Mouse (Mus musculus) forebrain, embryonic 16.5 days (tissue): ENCODE data around the gene 5830411N06Rik. TPM values are rescaled to one million over a fixed set of nuclear protein-coding genes. Genes with fewer than 3 reads are reported as not detected.

Experiments used
- ATAC-seq: fragments of 200-750 bp; cut with Nextera tagmentation; 2 replicates; pipeline ENCODE4 v1.8.0; 2017; ENCODE audit warnings: mild to moderate bottlenecking, moderate library complexity
- H3K27ac ChIP-seq: fragments of 300-500 bp; sonication (generic); 2 replicates; pipeline ENCODE4 v1.5.1; 2014; ENCODE audit warnings: low read length, control low read depth
- H3K27me3 ChIP-seq: fragments of 300-500 bp; sonication (generic); replicated peaks from 2 replicates; pipeline ENCODE4 v1.6.1; 2014; ENCODE audit warnings: low read length; ENCODE audit not compliant: control insufficient read depth, insufficient read depth
- H3K36me3 ChIP-seq: fragments of 300-500 bp; sonication (generic); 2 replicates; pipeline ENCODE4 v1.6.1; 2014; ENCODE audit not compliant: control insufficient read depth, insufficient read depth
- H3K4me1 ChIP-seq: fragments of 300-500 bp; sonication (generic); replicated peaks from 2 replicates; pipeline ENCODE4 v1.6.1; 2014; ENCODE audit warnings: low read length; ENCODE audit not compliant: control insufficient read depth, insufficient read depth
- H3K4me2 ChIP-seq: fragments of 300-500 bp; sonication (generic); 2 replicates; pipeline ENCODE4 v1.6.1; 2014; ENCODE audit warnings: mild to moderate bottlenecking, low read length, control low read depth
- H3K4me3 ChIP-seq: fragments of 300-500 bp; sonication (generic); replicated peaks from 2 replicates; pipeline ENCODE4 v1.5.1; 2014; ENCODE audit warnings: mild to moderate bottlenecking, low read length, control low read depth
- H3K9ac ChIP-seq: fragments of 300-500 bp; sonication (generic); replicated peaks from 2 replicates; pipeline ENCODE4 v1.6.1; 2014; ENCODE audit warnings: low read depth, low read length, control low read depth
- H3K9me3 ChIP-seq: fragments of 300-500 bp; sonication (generic); 2 replicates; pipeline ENCODE4 v1.6.1; 2016; ENCODE audit warnings: low read length; ENCODE audit not compliant: control insufficient read depth
- WGBS: fragments of 180-500 bp; shearing (Covaris S2); extraction: QIAGEN DNeasy Blood & Tissue Kit; methylation state at CpG from one replicate; pipeline ENCODE4 v1.1.7; 2014; 5-methylcytosine and 5-hydroxymethylcytosine counted together
- polyA plus RNA-seq: library from polyadenylated mRNA; unstranded; fragments of >200 nt; fragmentation: Nextera tagmentation; extraction: Ambion mirVana; gene quantifications from 2 replicates; pipeline ENCODE4 v1.2.1, GENCODE M21; 2015

Gene 5830411N06Rik
- polyA plus RNA-seq, 1 experiment from 2014 or later: not detected

DNA sequence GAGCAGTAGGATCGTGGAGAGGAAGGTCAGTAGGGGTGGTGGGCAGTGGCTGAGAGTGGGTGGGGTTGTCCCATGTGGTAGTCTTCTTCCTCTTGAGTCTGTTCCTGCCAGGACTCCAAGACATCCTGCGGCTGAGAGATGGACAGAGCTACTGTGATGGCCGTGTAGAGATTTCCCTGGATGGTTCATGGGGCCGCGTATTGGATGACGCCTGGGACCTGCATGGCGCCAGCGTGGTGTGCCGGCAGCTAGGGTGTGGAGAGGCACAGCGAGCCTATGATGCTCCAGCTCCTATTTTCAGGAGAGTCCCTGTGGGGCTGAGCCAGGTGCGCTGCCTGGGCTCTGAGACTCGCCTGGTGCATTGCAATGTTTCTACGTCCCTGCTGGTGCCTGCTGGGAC, 22.9 kb upstream of the 5830411N06Rik start:
- no peak for ATAC-seq
- H3K9me3 ChIP-seq: no peaks in the 10 kb centered on the region
- no peak overlapping the region for H3K9ac ChIP-seq
- 88% methylated on average over 13 of the region's 13 CpGs for WGBS
- H3K4me3 ChIP-seq: no peak overlapping the region
- H3K4me1 ChIP-seq: no peaks in the 10 kb centered on the region
- no peak overlapping the region for H3K27ac ChIP-seq
- H3K36me3 ChIP-seq: no peaks in the 10 kb centered on the region
- H3K4me2 ChIP-seq: no peak overlapping the region
- no peaks in the 10 kb centered on the region for H3K27me3 ChIP-seq

DNA sequence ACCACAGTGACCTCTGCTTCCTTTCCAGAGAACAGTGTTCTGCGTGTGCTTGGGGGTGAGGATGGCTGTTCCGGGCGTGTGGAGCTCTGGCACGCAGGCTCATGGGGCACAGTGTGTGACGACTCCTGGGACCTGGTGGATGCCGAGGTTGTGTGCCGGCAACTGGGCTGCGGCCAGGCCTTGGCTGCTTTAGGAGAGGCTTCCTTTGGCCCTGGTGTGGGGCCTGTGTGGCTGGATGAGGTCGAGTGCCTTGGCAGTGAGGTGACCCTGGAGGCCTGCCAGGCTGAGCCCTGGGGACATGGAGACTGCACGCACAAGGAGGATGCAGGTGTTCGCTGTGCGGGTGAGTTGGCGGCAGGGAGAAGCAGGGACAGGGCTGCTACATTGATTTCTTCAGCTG, 18.6 kb upstream of the 5830411N06Rik start:
- no peak overlapping the region for H3K4me3 ChIP-seq

DNA sequence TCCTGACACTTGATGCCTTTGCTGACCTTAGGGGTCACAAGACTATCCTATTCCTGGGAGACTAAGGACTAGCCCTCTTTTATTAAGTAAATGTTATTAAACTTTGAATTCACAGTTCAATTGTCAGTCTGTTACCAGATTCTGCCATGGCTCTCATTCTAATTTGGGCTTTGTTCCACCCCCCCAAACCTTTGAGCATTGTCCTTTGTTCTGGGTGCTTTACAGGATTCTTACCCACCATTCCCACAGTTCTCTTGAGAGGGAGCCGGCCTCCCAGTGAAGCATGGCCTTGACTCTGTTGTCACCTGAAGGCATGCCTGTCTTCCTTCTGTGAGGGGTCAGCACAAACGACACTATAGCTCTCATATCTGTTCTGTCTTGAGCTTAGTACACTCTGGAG, 16.1 kb upstream of the 5830411N06Rik start:
- ATAC-seq: no peak
- Histone ChIP-seq H3K4me1 (no peaks in the 10 kb centered on the region), H3K4me3 (no peak overlapping the region), H3K9me3 (no peaks in the 10 kb centered on the region), H3K36me3 (no peaks in the 10 kb centered on the region), H3K4me2 (no peak overlapping the region), H3K9ac (no peak overlapping the region), H3K27ac (no peak overlapping the region), H3K27me3 (no peaks in the 10 kb centered on the region)
- 67% methylated on average over 2 of the region's 2 CpGs for WGBS

More for the DNA sequence above, 18.6 kb upstream of the 5830411N06Rik start:
- Histone ChIP-seq H3K27me3 (no peaks in the 10 kb centered on the region), H3K4me2 (no peak overlapping the region), H3K9ac (no peak overlapping the region), H3K36me3 (no peaks in the 10 kb centered on the region), H3K9me3 (no peaks in the 10 kb centered on the region), H3K4me1 (no peaks in the 10 kb centered on the region), H3K27ac (no peak overlapping the region)
- 77% methylated on average over 13 of the region's 13 CpGs for WGBS
- no peak for ATAC-seq

DNA sequence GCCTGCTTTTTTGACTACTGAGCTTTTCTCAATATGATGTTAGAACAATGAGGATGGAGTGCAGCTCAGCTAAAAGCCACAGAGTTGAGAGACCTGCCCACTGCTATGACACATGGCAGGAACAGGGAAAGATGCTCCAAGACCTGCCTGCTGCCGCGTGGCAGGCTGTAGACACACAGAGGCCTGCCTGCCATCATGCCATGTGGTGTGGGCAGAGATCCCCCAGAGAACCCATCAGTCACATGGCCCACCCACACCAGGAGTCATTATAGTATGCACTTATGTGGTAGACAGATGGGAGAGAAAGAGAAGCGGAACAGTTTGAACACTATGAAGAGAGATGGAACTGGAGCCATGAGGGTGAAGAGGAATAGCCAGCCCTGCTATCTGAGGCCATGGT, 13.4 kb upstream of the 5830411N06Rik start:
- H3K27ac ChIP-seq: no peak overlapping the region
- no peaks in the 10 kb centered on the region for H3K4me1 ChIP-seq
- no peaks in the 10 kb centered on the region for H3K9me3 ChIP-seq
- no peak overlapping the region for H3K4me3 ChIP-seq
- 97% methylated on average over 3 of the region's 3 CpGs for whole genome bisulfite sequencing
- H3K4me2 ChIP-seq: no peak overlapping the region
- H3K36me3 ChIP-seq: no peaks in the 10 kb centered on the region
- no peaks in the 10 kb centered on the region for H3K27me3 ChIP-seq
- no peak overlapping the region for H3K9ac ChIP-seq
- no peak for ATAC-seq

DNA sequence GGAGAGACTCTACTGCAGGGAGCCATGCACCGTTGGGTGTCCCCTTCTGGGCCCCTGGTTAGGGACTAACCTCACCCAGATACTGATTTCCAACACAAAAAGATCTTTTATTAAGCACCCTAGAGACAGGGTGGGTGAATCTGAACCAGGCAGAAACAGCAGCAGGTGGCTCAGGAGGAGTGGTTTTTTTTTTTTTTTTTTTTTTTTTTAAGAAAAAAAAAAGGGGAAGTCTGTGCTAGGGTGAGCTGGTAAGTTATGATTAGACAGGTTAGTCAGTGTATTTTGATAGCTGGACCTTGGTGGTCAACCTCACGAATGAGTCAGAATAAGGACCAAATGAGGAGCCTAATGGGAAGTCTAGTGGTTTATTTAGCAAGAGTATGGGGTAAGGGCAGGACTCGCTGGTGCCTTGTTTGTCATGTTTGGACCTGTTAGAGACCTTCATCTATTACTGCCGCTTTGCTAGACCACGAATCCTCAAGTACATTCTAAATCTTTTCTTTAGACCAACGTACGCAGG, 6.8 kb downstream of the 5830411N06Rik start:
- ATAC-seq: no peak

DNA sequence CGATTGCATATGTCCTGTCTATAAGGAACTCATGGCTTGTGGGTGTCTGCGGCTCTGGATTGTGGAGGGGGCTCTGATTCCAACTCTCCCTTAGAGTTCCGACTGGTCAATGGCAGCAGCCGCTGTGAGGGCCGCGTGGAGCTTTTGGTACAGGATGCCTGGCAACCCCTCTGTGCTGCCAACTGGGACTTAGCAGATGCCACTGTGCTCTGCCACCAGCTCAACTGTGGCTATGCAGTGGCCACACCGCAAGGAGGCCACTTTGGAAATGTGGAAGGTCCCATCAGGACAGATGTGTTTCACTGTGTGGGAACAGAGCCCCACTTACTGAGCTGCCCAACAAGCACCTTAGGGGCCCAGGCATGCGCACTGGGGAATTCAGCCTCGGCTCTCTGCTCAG, 48.7 kb downstream of the 5830411N06Rik start:
- Histone ChIP-seq H3K27me3 (no peaks in the 10 kb centered on the region), H3K4me1 (no peaks in the 10 kb centered on the region), H3K36me3 (no peaks in the 10 kb centered on the region), H3K9me3 (no peaks in the 10 kb centered on the region), H3K27ac (no peak overlapping the region), H3K4me3 (no peak overlapping the region), H3K9ac (no peak overlapping the region), H3K4me2 (no peak overlapping the region)
- no peak for ATAC-seq
- WGBS: 92% methylated on average over 9 of the region's 9 CpGs

More for the DNA sequence above, 6.8 kb downstream of the 5830411N06Rik start:
- no peaks in the 10 kb centered on the region for H3K27me3 ChIP-seq
- H3K27ac ChIP-seq: no peak overlapping the region
- H3K36me3 ChIP-seq: no peaks in the 10 kb centered on the region
- H3K4me3 ChIP-seq: no peak overlapping the region
- no peaks in the 10 kb centered on the region for H3K9me3 ChIP-seq
- no peaks in the 10 kb centered on the region for H3K4me1 ChIP-seq
- no peak overlapping the region for H3K9ac ChIP-seq
- no peak overlapping the region for H3K4me2 ChIP-seq
- WGBS: 90% methylated on average over 7 of the region's 7 CpGs

DNA sequence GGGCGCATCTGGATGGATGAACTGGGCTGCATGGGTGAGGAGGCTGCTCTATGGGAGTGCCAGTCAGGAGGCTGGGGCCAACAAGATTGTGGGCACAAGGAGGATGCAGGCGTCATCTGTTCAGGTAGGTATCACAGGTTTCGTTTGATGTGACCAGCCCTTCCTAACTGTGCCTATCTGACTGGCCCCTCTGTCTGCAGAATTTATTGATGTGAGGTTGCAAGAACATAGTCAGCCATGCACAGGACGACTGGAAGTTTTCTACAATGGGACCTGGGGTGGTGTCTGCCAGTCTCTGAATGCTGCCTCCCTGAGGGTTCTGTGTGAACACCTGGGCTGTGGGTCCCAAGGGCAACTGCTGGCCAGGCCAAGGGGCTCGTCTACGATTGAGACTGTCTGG, 49.8 kb downstream of the 5830411N06Rik start:
- ATAC-seq: no peak
- WGBS: 80% methylated on average over 6 of the region's 6 CpGs
- Histone ChIP-seq H3K9ac (no peak overlapping the region), H3K4me2 (no peak overlapping the region), H3K4me1 (no peaks in the 10 kb centered on the region), H3K9me3 (no peaks in the 10 kb centered on the region), H3K36me3 (no peaks in the 10 kb centered on the region), H3K27me3 (no peaks in the 10 kb centered on the region), H3K27ac (no peak overlapping the region), H3K4me3 (no peak overlapping the region)

DNA sequence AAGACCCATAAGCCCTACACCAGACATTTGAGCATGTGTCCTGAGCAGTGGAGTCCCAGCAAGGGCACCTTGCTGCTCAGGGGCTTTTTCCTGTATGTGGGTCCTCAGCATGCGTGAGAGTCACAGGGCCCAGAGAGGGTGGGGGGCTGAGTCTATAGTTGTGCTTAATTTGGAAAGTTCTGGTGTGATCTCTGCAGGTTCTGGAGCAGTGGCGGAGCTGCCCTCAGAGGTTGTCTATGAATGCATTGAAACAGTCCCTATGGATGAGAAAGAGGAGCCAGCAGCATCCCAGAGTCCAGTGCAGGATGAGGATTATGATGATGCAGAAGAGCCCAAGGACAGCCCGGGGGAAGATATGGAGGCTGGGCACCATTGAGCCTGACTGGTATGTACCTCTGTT, 52.3 kb downstream of the 5830411N06Rik start:
- Histone ChIP-seq H3K9me3 (no peaks in the 10 kb centered on the region), H3K36me3 (no peaks in the 10 kb centered on the region), H3K4me2 (no peak overlapping the region), H3K9ac (no peak overlapping the region), H3K4me3 (no peak overlapping the region), H3K4me1 (no peaks in the 10 kb centered on the region), H3K27ac (no peak overlapping the region), H3K27me3 (no peaks in the 10 kb centered on the region)
- no peak for ATAC-seq
- WGBS: 87% methylated on average over 3 of the region's 3 CpGs

DNA sequence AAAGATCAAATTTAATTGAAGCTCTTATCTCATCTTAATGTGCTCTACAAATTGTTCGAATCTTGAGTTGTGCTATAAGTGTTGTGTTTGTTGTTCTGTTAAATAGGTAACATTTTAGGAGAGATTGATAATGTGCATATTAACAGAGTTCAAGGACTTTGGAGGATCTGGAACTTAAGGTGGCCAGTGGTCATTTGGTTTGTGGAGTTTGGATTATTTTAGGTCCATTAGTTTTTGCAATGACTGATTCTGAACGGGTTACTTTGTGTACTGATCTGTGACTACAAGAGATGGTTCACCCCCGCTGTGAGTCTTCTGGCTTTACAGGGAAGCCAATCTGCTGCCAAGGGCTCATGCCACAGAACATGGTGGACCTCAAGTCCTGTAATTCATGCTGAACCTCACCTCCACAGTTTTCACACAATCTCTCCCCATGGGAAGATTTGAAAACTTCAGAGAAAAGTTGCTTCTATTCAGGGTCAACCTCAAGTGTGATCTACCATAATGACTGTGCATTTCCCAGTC, 72.8 kb downstream of the 5830411N06Rik start:
- Histone ChIP-seq H3K4me3 (no peak overlapping the region), H3K4me1 (no peaks in the 10 kb centered on the region), H3K4me2 (no peak overlapping the region), H3K36me3 (no peaks in the 10 kb centered on the region), H3K9me3 (no peaks in the 10 kb centered on the region), H3K9ac (no peak overlapping the region), H3K27ac (no peak overlapping the region), H3K27me3 (no peaks in the 10 kb centered on the region)
- no peak for ATAC-seq
- 82% methylated on average over 3 of the region's 3 CpGs for WGBS

DNA sequence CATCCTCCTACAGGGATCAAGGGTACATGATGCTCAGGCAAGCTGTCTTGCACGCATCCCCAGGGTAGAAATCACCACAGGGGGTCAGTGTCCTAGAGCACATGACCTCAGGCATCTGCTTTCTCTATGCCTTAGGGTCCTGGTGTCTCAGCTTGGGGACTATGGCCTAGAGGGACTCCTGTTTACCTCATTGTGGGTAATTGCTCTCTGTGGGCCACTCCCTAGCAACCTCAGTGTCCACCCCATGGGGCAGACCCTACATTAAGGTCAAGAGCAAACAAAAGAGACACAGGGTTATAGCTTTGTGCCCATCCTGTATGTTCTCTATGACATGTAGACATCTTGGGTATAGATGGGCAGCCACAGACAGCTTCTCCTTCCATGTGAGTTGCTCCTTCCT, 73.5 kb downstream of the 5830411N06Rik start, which contains the start of gene Olfr525:
TSS of gene Olfr525 (plus strand) at position 301 of the 400 bp plus-strand sequence.
- no peak for ATAC-seq
- Histone ChIP-seq H3K4me3 (no peak within 1 kb of the TSS), H3K36me3 (no peaks in the 10 kb centered on the region), H3K9me3 (no peaks in the 10 kb centered on the region), H3K9ac (no peak within 1 kb of the TSS), H3K4me2 (no peak within 1 kb of the TSS), H3K27ac (no peak within 1 kb of the TSS), H3K27me3 (no peaks in the 10 kb centered on the region), H3K4me1 (no peaks in the 10 kb centered on the region)
- 64% methylated on average over 1 of the region's 1 CpGs for WGBS
